Mouse (Mus musculus) adrenal gland (tissue): Measurements from ENCODE around the gene Glud1.

Experiments
- intact Hi-C: fragments of 180-260 bp; cut with DNase I; formaldehyde crosslinking; loops from one replicate; pipeline ENCODE4 v1.15.1; 2025

The Glud1 gene

DNA sequence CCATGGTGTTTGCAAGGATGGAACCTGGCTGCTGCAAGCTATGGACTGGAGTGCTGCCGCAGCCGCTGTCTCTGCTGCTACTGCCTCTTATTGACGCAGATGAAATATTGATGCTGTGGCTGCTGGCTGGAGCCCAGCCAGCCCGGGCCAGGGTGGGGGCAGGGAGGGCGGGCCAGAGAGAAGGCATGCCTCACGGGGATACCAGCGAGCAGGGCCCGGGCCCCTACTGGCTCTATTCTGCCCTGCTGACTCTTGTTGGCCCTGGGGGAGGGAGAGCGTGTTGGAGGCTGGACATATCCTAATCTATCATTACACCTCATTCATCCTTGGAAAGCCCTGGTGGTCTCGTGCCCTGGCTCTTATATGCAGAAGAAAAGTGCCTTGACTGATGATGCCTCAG lies 64.0 kb downstream of the Glud1 start, which contains the start of gene Sncg:
TSS of gene Sncg (minus strand) at position 213 of the 400 bp plus-strand sequence.
- intact Hi-C loops = loop anchor here (5.0 kb wide), 1 partner anchor 198 kb away; no protein-coding TSS in a partner anchor

DNA sequence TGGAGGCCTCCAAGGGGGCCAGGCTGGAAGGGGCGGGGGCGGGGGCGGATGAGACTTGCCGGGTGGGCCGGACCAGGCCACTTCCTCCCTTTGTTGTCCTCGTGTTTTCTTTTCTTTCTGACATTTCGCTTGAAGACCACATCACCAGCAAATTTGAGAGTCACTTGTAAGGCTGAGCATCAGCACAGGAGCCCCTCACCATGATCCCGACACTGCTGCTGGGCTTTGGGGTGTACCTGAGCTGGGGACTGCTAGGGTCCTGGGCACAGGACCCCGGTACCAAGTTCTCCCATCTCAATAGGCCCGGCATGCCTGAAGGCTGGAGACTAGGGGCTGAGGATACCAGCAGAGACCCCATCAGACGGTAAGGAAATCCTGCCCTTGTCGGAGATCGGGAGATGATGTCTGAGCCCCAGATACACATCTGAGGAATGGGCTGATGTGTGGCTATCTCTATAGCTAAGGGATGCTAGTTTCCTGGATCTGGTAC lies 64.9 kb downstream of the Glud1 start, which contains the start of gene Mmrn2:
TSS of gene Mmrn2 (plus strand) at position 51 of the 490 bp plus-strand sequence.
- intact Hi-C loops = no loop called here

DNA sequence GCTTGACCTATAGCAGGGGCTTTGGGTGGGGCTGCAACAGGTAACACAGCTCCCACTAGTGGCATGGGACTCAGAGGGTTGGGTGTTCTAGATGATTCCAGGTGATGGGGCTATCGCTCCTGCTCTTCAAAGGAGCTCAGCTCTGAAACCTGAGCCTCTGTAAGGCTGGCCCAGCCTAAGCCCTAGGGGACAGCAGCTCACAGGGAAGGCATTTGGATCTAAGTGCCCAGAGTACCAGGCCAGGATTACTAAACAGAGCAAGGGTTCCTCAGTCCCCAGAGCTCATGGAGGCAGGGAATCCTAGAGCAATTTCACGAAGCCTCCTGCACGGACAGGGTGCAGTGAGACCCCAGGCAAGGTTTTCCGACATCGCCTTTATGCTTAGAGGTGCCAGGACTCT lies 65.4 kb downstream of the Glud1 start:
- intact Hi-C loops = no loop called here

DNA sequence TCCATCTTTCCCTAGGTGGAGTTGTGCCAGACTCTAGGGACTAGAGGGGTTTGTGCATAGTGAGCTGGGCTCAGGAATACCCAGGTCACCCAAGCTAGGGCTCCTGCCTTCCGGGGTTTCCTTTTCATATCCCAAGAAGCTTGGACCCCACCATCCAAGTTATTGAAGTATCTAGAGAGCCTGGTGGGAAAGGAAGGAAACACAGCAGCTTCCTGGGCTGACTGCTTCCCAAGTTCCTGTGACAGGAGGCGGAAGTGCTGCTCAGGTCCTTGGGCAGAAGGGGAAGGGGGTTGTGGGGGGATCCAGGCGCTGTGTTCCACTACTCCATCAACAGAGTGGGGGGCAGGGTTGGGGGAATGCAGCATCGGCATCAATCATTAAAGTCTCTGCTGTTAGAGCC lies 66.6 kb downstream of the Glud1 start:
- intact Hi-C loops = no loop called here

DNA sequence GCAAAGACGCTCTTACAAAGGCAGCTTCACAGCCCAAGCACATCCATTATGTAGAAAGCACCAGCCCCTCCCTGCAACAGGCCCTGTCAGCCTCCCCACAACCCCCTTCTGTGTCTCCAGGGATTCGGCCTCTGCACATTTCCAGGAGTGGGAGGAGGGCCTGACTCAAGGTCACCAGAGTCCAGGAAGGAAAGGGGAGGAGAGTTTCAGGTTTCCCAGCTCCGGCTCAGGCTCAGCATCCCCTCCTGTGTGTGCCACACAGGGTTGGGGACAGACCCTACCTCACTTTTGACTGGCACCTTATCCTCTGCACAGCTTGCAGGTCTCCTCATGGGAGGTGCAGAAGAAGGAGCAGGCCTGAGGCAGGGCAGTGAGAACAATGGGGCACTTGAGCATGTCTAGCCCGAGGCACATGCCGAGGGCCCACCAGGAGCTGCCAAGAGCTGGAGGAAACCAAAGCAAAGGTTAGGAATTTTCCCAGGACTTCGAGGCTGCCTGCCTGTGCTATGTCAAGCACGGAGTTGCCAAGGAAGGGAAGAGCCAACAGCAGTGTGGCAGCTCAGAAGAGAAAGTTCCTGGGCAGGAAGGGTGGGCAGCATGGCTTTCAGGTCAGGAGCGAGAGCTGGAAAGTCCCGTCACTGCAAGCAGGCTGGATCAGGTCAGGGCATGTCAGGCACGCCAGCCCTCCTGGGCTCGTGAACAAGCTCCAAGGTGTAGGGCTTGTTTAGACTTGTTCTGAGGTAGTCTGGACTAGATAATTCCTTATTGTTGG lies 68.2 kb downstream of the Glud1 start:
- intact Hi-C loops = no loop called here

DNA sequence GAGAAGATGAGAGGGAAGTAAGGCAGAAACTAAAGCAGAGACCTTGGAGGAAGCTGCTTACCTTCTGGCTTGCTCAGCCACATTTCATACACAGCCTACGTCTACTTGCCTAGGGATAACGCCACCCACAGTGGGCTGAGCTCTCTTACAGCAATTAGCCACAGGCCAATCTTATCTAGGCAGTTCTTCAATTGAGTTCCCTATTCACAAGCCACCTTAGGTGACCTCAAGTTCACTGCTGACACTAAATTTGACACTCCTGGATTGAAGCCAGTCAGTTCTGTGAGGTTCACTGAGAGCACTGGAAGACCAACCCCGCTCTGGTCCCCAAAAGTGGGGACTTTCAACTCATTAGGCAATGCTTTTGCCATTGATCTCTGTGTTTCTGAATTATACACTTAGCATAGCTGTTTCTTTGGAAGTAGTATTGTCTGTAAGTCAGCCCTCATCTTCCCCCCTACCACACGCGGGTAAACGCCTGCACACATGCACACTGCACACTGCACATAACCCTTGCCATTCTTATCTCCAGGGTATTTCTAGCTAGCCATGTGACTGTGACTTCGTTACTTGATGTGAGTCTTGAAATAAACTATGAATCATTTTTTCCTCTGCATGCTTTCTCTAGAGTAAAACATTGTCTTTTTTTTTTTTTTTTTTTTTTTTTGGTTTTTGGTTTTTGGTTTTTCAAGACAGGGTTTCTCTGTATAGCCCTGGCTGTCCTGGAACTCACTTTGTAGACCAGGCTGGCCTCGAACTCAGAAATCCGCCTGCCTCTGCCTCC lies 72.6 kb downstream of the Glud1 start:
- intact Hi-C loops = no loop called here

DNA sequence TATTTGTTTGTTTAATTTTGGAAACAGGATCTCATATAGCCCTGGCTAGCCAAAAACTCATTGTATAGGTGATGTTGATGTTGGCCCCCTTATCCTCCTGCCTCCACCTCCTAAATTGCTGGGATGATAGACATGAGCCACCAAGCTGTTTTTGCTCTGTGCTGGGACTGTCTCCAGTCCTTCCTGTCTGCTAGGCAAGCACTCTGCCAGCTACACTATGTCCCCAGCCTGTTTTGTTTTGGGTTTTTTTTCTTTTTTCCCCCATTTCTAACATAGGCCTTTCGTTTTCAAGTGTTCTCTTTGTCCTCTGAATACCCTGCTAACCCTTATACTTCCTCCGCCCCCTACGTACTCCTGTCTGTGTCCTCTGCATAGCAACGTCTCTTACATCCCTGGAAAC lies 82.8 kb downstream of the Glud1 start:
- intact Hi-C loops = loop anchor here (10.0 kb wide), 1 partner anchor 308 kb away; the partner anchor contains the start of gene Anxa8
